Mouse (Mus musculus) testis, adult 2 months (tissue): ENCODE measurements around the gene Gna15.

Source experiments
- CTCF ChIP-seq: fragments of 200-500 bp; IDR thresholded peaks from 2 replicates; pipeline ENCODE4 v1.5.1; 2012; ENCODE audit warnings: low read depth, mild to moderate bottlenecking, inconsistent platforms, low read length, moderate library complexity; ENCODE audit not compliant: control insufficient read depth, insufficient read depth, insufficient replicate concordance
- POLR2A ChIP-seq: fragments of 200-500 bp; IDR thresholded peaks from 2 replicates; pipeline ENCODE4 v1.6.1; 2012; ENCODE audit warnings: low read depth, mild to moderate bottlenecking, inconsistent platforms, low read length, moderate library complexity; ENCODE audit not compliant: control insufficient read depth

GRCm38 (mm10) chr10:81526779-81527178 lies 2.8 kb upstream of the Gna15 start:
- no peak for TF ChIP-seq POLR2A
- peak; percentile 98 for TF ChIP-seq CTCF
